Mouse (Mus musculus) spleen, adult 2 months (tissue): ENCODE results near the gene Ech1.

Experiments
- CTCF ChIP-seq: fragments of 200-500 bp; IDR thresholded peaks from 2 replicates; pipeline ENCODE4 v1.5.1; 2011; ENCODE audit warnings: mild to moderate bottlenecking, inconsistent platforms; ENCODE audit not compliant: insufficient read depth, insufficient read length, insufficient replicate concordance; ENCODE audit errors: extremely low read depth
- POLR2A ChIP-seq: fragments of 200-500 bp; IDR thresholded peaks from 2 replicates; pipeline ENCODE4 v1.6.1; 2011; ENCODE audit warnings: low read depth, low read length, inconsistent platforms

- no peak for TF ChIP-seq CTCF
- TF ChIP-seq POLR2A = no peak
Observed at GRCm38 (mm10) chr7:28866769-28867507, 41.9 kb downstream of the Ech1 start.
